Comparison of ENCODE assay signal across 8 mouse cellular contexts in genomic region chr9:106171346-106172158, GRCm38 (mm10). TPM values are rescaled to one million over a fixed set of nuclear protein-coding genes. Genes with fewer than 3 reads are reported as not detected.
A peak's percentile ranks its signal among the peaks of the same experiment; 100 is the strongest.
DNase-seq lines count a peak whose midpoint lies in the region; ATAC-seq and TF ChIP-seq lines count a peak whose summit lies in the region.

No protein-coding gene starts in this region.

- no peaks in the 10 kb centered on the region for H3K36me3 ChIP-seq in neural tube, embryonic 11.5 days (ENCODE audit: control insufficient read depth, insufficient read depth, low read length)
- peaks cover 4% of the 10 kb centered on the region; the same call in 1 of the 2 replicates for H3K36me3 ChIP-seq in embryonic facial prominence, embryonic 12.5 days
- 0 out of 2 replicates have a peak, but pooled peaks cover 3% of the 10 kb centered on the region for H3K36me3 ChIP-seq in intestine, postnatal 0 days (ENCODE audit: control insufficient read depth, insufficient read depth)
- peaks cover 5% of the 10 kb centered on the region; the same call in 1 of the 2 replicates for H3K36me3 ChIP-seq in limb, embryonic 12.5 days
- H3K36me3 ChIP-seq in midbrain, embryonic 11.5 days (ENCODE audit: control insufficient read depth, insufficient read depth, low read length), result no peaks in the 10 kb centered on the region
- H3K36me3 ChIP-seq in small intestine, adult 2 months (ENCODE audit: control insufficient read depth, insufficient read depth, low read length), result no peaks in the 10 kb centered on the region

- TF ChIP-seq CTCF in intestine, postnatal 0 days (IDR thresholded peaks at IDR 0.05; ENCODE audit: low read depth), result no peak
- TF ChIP-seq CTCF in small intestine, adult 2 months (IDR thresholded peaks at IDR 0.05; ENCODE audit: extremely low read depth, insufficient read length, insufficient replicate concordance, low read depth, low read length), result no peak

- peak; percentile 55 for DNase-seq in neural tube, embryonic 11.5 days (ENCODE audit: low spot score)
- DNase-seq in neural tube, embryonic 10.5 days (ENCODE audit: extremely low spot score, low spot score), result no peak
- DNase-seq in heart, adult 11 months, result peak; percentile 97
- peak; percentile 96 for DNase-seq in midbrain, embryonic 11.5 days (ENCODE audit: low spot score, missing footprints)

- H3K27me3 ChIP-seq in neural tube, embryonic 11.5 days (ENCODE audit: control insufficient read depth, insufficient read depth, low read length), result no peaks in the 10 kb centered on the region
- H3K27me3 ChIP-seq in embryonic facial prominence, embryonic 12.5 days, result no peaks in the 10 kb centered on the region
- no peaks in the 10 kb centered on the region for H3K27me3 ChIP-seq in intestine, postnatal 0 days (replicated peaks; ENCODE audit: control insufficient read depth, insufficient read depth, low read length)
- no peaks in the 10 kb centered on the region for H3K27me3 ChIP-seq in limb, embryonic 12.5 days
- H3K27me3 ChIP-seq in midbrain, embryonic 11.5 days (ENCODE audit: control insufficient read depth, insufficient read depth, low read length), result no peaks in the 10 kb centered on the region
- no peaks in the 10 kb centered on the region for H3K27me3 ChIP-seq in small intestine, adult 2 months (ENCODE audit: control insufficient read depth, insufficient read depth, low read length)

- under 1% methylated on average over 30 of the region's 30 CpGs for WGBS in neural tube, embryonic 11.5 days
- WGBS in embryonic facial prominence, embryonic 12.5 days, result under 1% methylated on average over 30 of the region's 30 CpGs
- under 1% methylated on average over 30 of the region's 30 CpGs for WGBS in intestine, postnatal 0 days
- 1% methylated on average over 30 of the region's 30 CpGs for WGBS in limb, embryonic 12.5 days
- under 1% methylated on average over 30 of the region's 30 CpGs for WGBS in midbrain, embryonic 11.5 days
- WGBS in small intestine, adult 2 months, result 1% methylated on average over 30 of the region's 30 CpGs

- H3K4me2 ChIP-seq in neural tube, embryonic 11.5 days (ENCODE audit: low read depth), result peak overlapping the region; percentile 78
- H3K4me2 ChIP-seq in embryonic facial prominence, embryonic 12.5 days (replicated peaks), result peak overlapping the region; percentile 72
- H3K4me2 ChIP-seq in intestine, postnatal 0 days (replicated peaks; ENCODE audit: low read depth), result peak overlapping the region; percentile 82
- H3K4me2 ChIP-seq in limb, embryonic 12.5 days, result peak overlapping the region; percentile 80
- H3K4me2 ChIP-seq in midbrain, embryonic 11.5 days, result peak overlapping the region; percentile 69

- H3K4me3 ChIP-seq in neural tube, embryonic 11.5 days (ENCODE audit: low read depth, low read length), result peak overlapping the region; percentile 97
- H3K4me3 ChIP-seq in embryonic facial prominence, embryonic 12.5 days, result peak overlapping the region; percentile 93
- peak overlapping the region; percentile 78 for H3K4me3 ChIP-seq in intestine, postnatal 0 days (ENCODE audit: low read depth, low read length)
- peak overlapping the region; percentile 85 for H3K4me3 ChIP-seq in limb, embryonic 12.5 days (replicated peaks)
- H3K4me3 ChIP-seq in midbrain, embryonic 11.5 days (ENCODE audit: low read depth, low read length), result peak overlapping the region; percentile 75
- peak overlapping the region; percentile 80 for H3K4me3 ChIP-seq in small intestine, adult 2 months (ENCODE audit: low read depth, low read length)

- ATAC-seq in neural tube, embryonic 11.5 days (ENCODE audit: insufficient read depth, low FRiP score, low TSS enrichment), result peak; percentile 67
- peak; percentile 30; the same call in 1 of the 2 replicates for ATAC-seq in embryonic facial prominence, embryonic 12.5 days (ENCODE audit: insufficient number of reproducible peaks, insufficient read depth, low FRiP score, low TSS enrichment)
- ATAC-seq in intestine, postnatal 0 days, result peak; percentile 23
- ATAC-seq in limb, embryonic 12.5 days (ENCODE audit: insufficient number of reproducible peaks, insufficient read depth, low FRiP score, low TSS enrichment, low read depth), result peak; percentile 40; the same call in 1 of the 2 replicates
- ATAC-seq in midbrain, embryonic 11.5 days (ENCODE audit: low FRiP score), result peak; percentile 75

- TF ChIP-seq POLR2A in small intestine, adult 2 months (IDR thresholded peaks at IDR 0.05; ENCODE audit: low read depth, low read length), result no peak

- peak overlapping the region; percentile 98 for H3K9ac ChIP-seq in neural tube, embryonic 11.5 days (ENCODE audit: low read length)
- H3K9ac ChIP-seq in embryonic facial prominence, embryonic 12.5 days, result peak overlapping the region; percentile 95
- peak overlapping the region; percentile 93 for H3K9ac ChIP-seq in intestine, postnatal 0 days (ENCODE audit: low read depth, low read length)
- H3K9ac ChIP-seq in limb, embryonic 12.5 days (replicated peaks), result peak overlapping the region; percentile 90
- H3K9ac ChIP-seq in midbrain, embryonic 11.5 days (ENCODE audit: low read length), result peak overlapping the region; percentile 85

- no peaks in the 10 kb centered on the region for H3K9me3 ChIP-seq in neural tube, embryonic 11.5 days (ENCODE audit: control insufficient read depth, low read length)
- H3K9me3 ChIP-seq in embryonic facial prominence, embryonic 12.5 days, result no peaks in the 10 kb centered on the region
- no peaks in the 10 kb centered on the region for H3K9me3 ChIP-seq in intestine, postnatal 0 days (ENCODE audit: control insufficient read depth)
- H3K9me3 ChIP-seq in limb, embryonic 12.5 days, result no peaks in the 10 kb centered on the region
- H3K9me3 ChIP-seq in midbrain, embryonic 11.5 days (ENCODE audit: control insufficient read depth, low read length), result no peaks in the 10 kb centered on the region

- peaks cover 8% of the 10 kb centered on the region for H3K4me1 ChIP-seq in neural tube, embryonic 11.5 days (ENCODE audit: control insufficient read depth, insufficient read depth, low read length)
- H3K4me1 ChIP-seq in embryonic facial prominence, embryonic 12.5 days, result peaks cover 35% of the 10 kb centered on the region
- 0 out of 2 replicates have a peak, but pooled peaks cover 19% of the 10 kb centered on the region for H3K4me1 ChIP-seq in intestine, postnatal 0 days (replicated peaks; ENCODE audit: control insufficient read depth, insufficient read depth, low read length)
- peaks cover 39% of the 10 kb centered on the region for H3K4me1 ChIP-seq in limb, embryonic 12.5 days (replicated peaks)
- peaks cover 12% of the 10 kb centered on the region for H3K4me1 ChIP-seq in midbrain, embryonic 11.5 days (ENCODE audit: control insufficient read depth, insufficient read depth, low read length)
- peaks cover 9% of the 10 kb centered on the region for H3K4me1 ChIP-seq in small intestine, adult 2 months (ENCODE audit: control insufficient read depth, insufficient read depth, insufficient read length, low read length)

- H3K27ac ChIP-seq in neural tube, embryonic 11.5 days (ENCODE audit: low read depth, low read length), result peak overlapping the region; percentile 96
- peak overlapping the region; percentile 97 for H3K27ac ChIP-seq in embryonic facial prominence, embryonic 12.5 days
- H3K27ac ChIP-seq in intestine, postnatal 0 days (ENCODE audit: low read depth, low read length), result peak overlapping the region; percentile 97
- peak overlapping the region; percentile 95 for H3K27ac ChIP-seq in limb, embryonic 12.5 days
- H3K27ac ChIP-seq in midbrain, embryonic 11.5 days (ENCODE audit: low read depth, low read length), result peak overlapping the region; percentile 87
- peak overlapping the region; percentile 96 for H3K27ac ChIP-seq in small intestine, adult 2 months (ENCODE audit: insufficient read depth, low read depth, low read length)

RNA-seq across cellular contexts. Expression of gene Wdr82, which starts 0.8 kb away (rescaled TPM):
- 25.2 and 26.2 TPM in 2 replicates for polyA plus RNA-seq in neural tube, embryonic 11.5 days (2014; fragmentation: Nextera tagmentation; extraction: Ambion mirVana)
- polyA plus RNA-seq in embryonic facial prominence, embryonic 12.5 days (2016; fragmentation: Nextera tagmentation; extraction: Ambion mirVana), result 30.8 and 32.6 TPM in 2 replicates
- 10.6 and 11.3 TPM in 2 replicates for polyA plus RNA-seq in intestine, postnatal 0 days (2015; fragmentation: Nextera tagmentation; extraction: Ambion mirVana)
- 30.1 and 31.3 TPM in 2 replicates for polyA plus RNA-seq in limb, embryonic 12.5 days (2016; fragmentation: Nextera tagmentation; extraction: Ambion mirVana)
- polyA plus RNA-seq in midbrain, embryonic 11.5 days (2014; fragmentation: Nextera tagmentation; extraction: Ambion mirVana), result 30.2 and 32.6 TPM in 2 replicates
- 16.9 and 33.1 TPM in 2 replicates for polyA plus RNA-seq in small intestine, adult 2 months (2012; rRNA removed)

RNA-seq across cellular contexts. Expression of gene Glyctk, which starts 13.6 kb away (rescaled TPM):
- polyA plus RNA-seq in neural tube, embryonic 11.5 days (2014; fragmentation: Nextera tagmentation; extraction: Ambion mirVana), result 3.1 and 3.4 TPM in 2 replicates
- polyA plus RNA-seq in embryonic facial prominence, embryonic 12.5 days (2016; fragmentation: Nextera tagmentation; extraction: Ambion mirVana), result 3.0 and 4.1 TPM in 2 replicates
- polyA plus RNA-seq in intestine, postnatal 0 days (2015; fragmentation: Nextera tagmentation; extraction: Ambion mirVana), result 17.4 and 20.6 TPM in 2 replicates
- 2.8 and 3.1 TPM in 2 replicates for polyA plus RNA-seq in limb, embryonic 12.5 days (2016; fragmentation: Nextera tagmentation; extraction: Ambion mirVana)
- polyA plus RNA-seq in midbrain, embryonic 11.5 days (2014; fragmentation: Nextera tagmentation; extraction: Ambion mirVana), result 5.6 and 6.3 TPM in 2 replicates
- polyA plus RNA-seq in small intestine, adult 2 months (2012; rRNA removed), result 11.7 and 20.9 TPM in 2 replicates

RNA-seq across cellular contexts. Expression of gene Ppm1m, which starts 28.0 kb away (rescaled TPM):
- 30.3 and 33.4 TPM in 2 replicates for polyA plus RNA-seq in neural tube, embryonic 11.5 days (2014; fragmentation: Nextera tagmentation; extraction: Ambion mirVana)
- polyA plus RNA-seq in embryonic facial prominence, embryonic 12.5 days (2016; fragmentation: Nextera tagmentation; extraction: Ambion mirVana), result 55.2 and 57.2 TPM in 2 replicates
- polyA plus RNA-seq in intestine, postnatal 0 days (2015; fragmentation: Nextera tagmentation; extraction: Ambion mirVana), result 10.0 and 10.8 TPM in 2 replicates
- polyA plus RNA-seq in limb, embryonic 12.5 days (2016; fragmentation: Nextera tagmentation; extraction: Ambion mirVana), result 60.4 and 60.7 TPM in 2 replicates
- polyA plus RNA-seq in midbrain, embryonic 11.5 days (2014; fragmentation: Nextera tagmentation; extraction: Ambion mirVana), result 23.6 and 26.9 TPM in 2 replicates
- polyA plus RNA-seq in small intestine, adult 2 months (2012; rRNA removed), result 10.7 and 14.9 TPM in 2 replicates

RNA-seq across cellular contexts. Expression of gene Twf2, which starts 31.4 kb away (rescaled TPM):
- polyA plus RNA-seq in neural tube, embryonic 11.5 days (2014; fragmentation: Nextera tagmentation; extraction: Ambion mirVana), result 62.1 and 63.9 TPM in 2 replicates
- polyA plus RNA-seq in embryonic facial prominence, embryonic 12.5 days (2016; fragmentation: Nextera tagmentation; extraction: Ambion mirVana), result 66.7 and 70.6 TPM in 2 replicates
- polyA plus RNA-seq in intestine, postnatal 0 days (2015; fragmentation: Nextera tagmentation; extraction: Ambion mirVana), result 21.9 and 25.6 TPM in 2 replicates
- polyA plus RNA-seq in limb, embryonic 12.5 days (2016; fragmentation: Nextera tagmentation; extraction: Ambion mirVana), result 62.1 and 69.8 TPM in 2 replicates
- 55.6 and 61.4 TPM in 2 replicates for polyA plus RNA-seq in midbrain, embryonic 11.5 days (2014; fragmentation: Nextera tagmentation; extraction: Ambion mirVana)
- polyA plus RNA-seq in small intestine, adult 2 months (2012; rRNA removed), result 13.7 and 21.2 TPM in 2 replicates

RNA-seq across cellular contexts. Expression of gene Tlr9, which starts 50.8 kb away (rescaled TPM):
- polyA plus RNA-seq in neural tube, embryonic 11.5 days (2014; fragmentation: Nextera tagmentation; extraction: Ambion mirVana), result 0.07 TPM in 1 of 2 replicates, not detected in the other
- not detected in 2 replicates for polyA plus RNA-seq in embryonic facial prominence, embryonic 12.5 days (2016; fragmentation: Nextera tagmentation; extraction: Ambion mirVana)
- polyA plus RNA-seq in intestine, postnatal 0 days (2015; fragmentation: Nextera tagmentation; extraction: Ambion mirVana), result 0.08 and 0.09 TPM in 2 replicates
- not detected in 2 replicates for polyA plus RNA-seq in limb, embryonic 12.5 days (2016; fragmentation: Nextera tagmentation; extraction: Ambion mirVana)
- 0.15 TPM in 1 of 2 replicates, not detected in the other for polyA plus RNA-seq in midbrain, embryonic 11.5 days (2014; fragmentation: Nextera tagmentation; extraction: Ambion mirVana)
- 3.3 and 3.8 TPM in 2 replicates for polyA plus RNA-seq in small intestine, adult 2 months (2012; rRNA removed)

Comparison
In these comparisons a context has a peak if more than half of its experiments do, and no peak if none do; other contexts are left out.
1. ATAC-seq: peak in every context shown above with its lines; median percentile 75 in midbrain, embryonic 11.5 days; 67 in neural tube, embryonic 11.5 days; 40 in limb, embryonic 12.5 days; 30 in embryonic facial prominence, embryonic 12.5 days; 23 in intestine, postnatal 0 days.